Mouse (Mus musculus): ENCODE data around the gene Creb5. TPM values are rescaled to one million over a fixed set of nuclear protein-coding genes. Genes with fewer than 3 reads are reported as not detected.

The Creb5 gene
- polyA plus RNA-seq, 1 experiment: 4.0 TPM

GRCm38 (mm10) chr6:53604386-53604785 is 317.3 kb downstream of the Creb5 start:
- DNase-seq: no peak
- peaks cover 5% of the 10 kb centered on the region; the same call in 1 of the 2 replicates for H3K4me1 ChIP-seq (ENCODE audit: control insufficient read depth, insufficient read depth, low read length)
- H3K4me3 ChIP-seq (replicated peaks; ENCODE audit: extremely low read depth, low read depth, low read length): no peak overlapping the region
- TF ChIP-seq POLR2A (IDR thresholded peaks at IDR 0.05; ENCODE audit: borderline replicate concordance, extremely low read depth, low read depth, low read length): no peak
- TF ChIP-seq CTCF (IDR thresholded peaks at IDR 0.05; ENCODE audit: insufficient read depth, low read length): no peak
- WGBS: 65% methylated on average over 3 of the region's 3 CpGs

GRCm38 (mm10) chr6:53605184-53605583 is 318.1 kb downstream of the Creb5 start:
- H3K4me1 ChIP-seq (ENCODE audit: control insufficient read depth, insufficient read depth, low read length): peaks cover 5% of the 10 kb centered on the region; the same call in 1 of the 2 replicates
- 94% methylated on average over 2 of the region's 2 CpGs for WGBS

GRCm38 (mm10) chr6:53611451-53611945 is 324.4 kb downstream of the Creb5 start:
- TF ChIP-seq POLR2A (IDR thresholded peaks at IDR 0.05; ENCODE audit: borderline replicate concordance, extremely low read depth, low read depth, low read length): no peak
- no peak for TF ChIP-seq CTCF (IDR thresholded peaks at IDR 0.05; ENCODE audit: insufficient read depth, low read length)
- H3K4me1 ChIP-seq (ENCODE audit: control insufficient read depth, insufficient read depth, low read length): no peaks in the 10 kb centered on the region
- 75% methylated on average over 5 of the region's 5 CpGs for WGBS
- no peak overlapping the region for H3K4me3 ChIP-seq (replicated peaks; ENCODE audit: extremely low read depth, low read depth, low read length)
- DNase-seq: no peak

More at GRCm38 (mm10) chr6:53605184-53605583, 318.1 kb downstream of the Creb5 start:
- no peak overlapping the region for H3K4me3 ChIP-seq (replicated peaks; ENCODE audit: extremely low read depth, low read depth, low read length)
- no peak for DNase-seq
- TF ChIP-seq CTCF (IDR thresholded peaks at IDR 0.05; ENCODE audit: insufficient read depth, low read length): no peak
- no peak for TF ChIP-seq POLR2A (IDR thresholded peaks at IDR 0.05; ENCODE audit: borderline replicate concordance, extremely low read depth, low read depth, low read length)

- WGBS: 63% methylated on average over 6 of the region's 6 CpGs
- TF ChIP-seq CTCF (IDR thresholded peaks at IDR 0.05; ENCODE audit: insufficient read depth, low read length): no peak
- TF ChIP-seq POLR2A (IDR thresholded peaks at IDR 0.05; ENCODE audit: borderline replicate concordance, extremely low read depth, low read depth, low read length): no peak
- no peak for DNase-seq
- Histone ChIP-seq H3K4me3 (replicated peaks; ENCODE audit: extremely low read depth, low read depth, low read length) (no peak overlapping the region), H3K4me1 (ENCODE audit: control insufficient read depth, insufficient read depth, low read length) (no peaks in the 10 kb centered on the region)
These were observed 325.6 kb downstream of the Creb5 start for GRCm38 (mm10) chr6:53612681-53613080.

GRCm38 (mm10) chr6:53615440-53616211 is 328.6 kb downstream of the Creb5 start:
- 50% methylated on average over 9 of the region's 9 CpGs for WGBS
- no peak for DNase-seq
- Histone ChIP-seq H3K4me3 (replicated peaks; ENCODE audit: extremely low read depth, low read depth, low read length) (no peak overlapping the region), H3K4me1 (ENCODE audit: control insufficient read depth, insufficient read depth, low read length) (no peaks in the 10 kb centered on the region)
- no peak for TF ChIP-seq CTCF (IDR thresholded peaks at IDR 0.05; ENCODE audit: insufficient read depth, low read length)
- no peak for TF ChIP-seq POLR2A (IDR thresholded peaks at IDR 0.05; ENCODE audit: borderline replicate concordance, extremely low read depth, low read depth, low read length)

GRCm38 (mm10) chr6:53618164-53618563 is 331.1 kb downstream of the Creb5 start:
- Histone ChIP-seq H3K4me3 (replicated peaks; ENCODE audit: extremely low read depth, low read depth, low read length) (no peak overlapping the region), H3K4me1 (ENCODE audit: control insufficient read depth, insufficient read depth, low read length) (no peaks in the 10 kb centered on the region)
- TF ChIP-seq CTCF (IDR thresholded peaks at IDR 0.05; ENCODE audit: insufficient read depth, low read length): no peak
- TF ChIP-seq POLR2A (IDR thresholded peaks at IDR 0.05; ENCODE audit: borderline replicate concordance, extremely low read depth, low read depth, low read length): no peak
- DNase-seq: no peak
- WGBS: 65% methylated on average over 8 of the region's 8 CpGs

- no peak for TF ChIP-seq CTCF (IDR thresholded peaks at IDR 0.05; ENCODE audit: insufficient read depth, low read length)
- no peak for TF ChIP-seq POLR2A (IDR thresholded peaks at IDR 0.05; ENCODE audit: borderline replicate concordance, extremely low read depth, low read depth, low read length)
- H3K4me1 ChIP-seq (ENCODE audit: control insufficient read depth, insufficient read depth, low read length): no peaks in the 10 kb centered on the region
- H3K4me3 ChIP-seq (replicated peaks; ENCODE audit: extremely low read depth, low read depth, low read length): no peak overlapping the region
- DNase-seq: no peak
- 65% methylated on average over 1 of the region's 1 CpGs for WGBS
These were observed 332.6 kb downstream of the Creb5 start for GRCm38 (mm10) chr6:53619676-53620075.

GRCm38 (mm10) chr6:53621295-53621694 is 334.2 kb downstream of the Creb5 start:
- no peaks in the 10 kb centered on the region for H3K4me1 ChIP-seq (ENCODE audit: control insufficient read depth, insufficient read depth, low read length)
- 56% methylated on average over 5 of the region's 5 CpGs for WGBS

GRCm38 (mm10) chr6:53624455-53625276 is 337.6 kb downstream of the Creb5 start:
- no peak for TF ChIP-seq POLR2A (IDR thresholded peaks at IDR 0.05; ENCODE audit: borderline replicate concordance, extremely low read depth, low read depth, low read length)
- Histone ChIP-seq H3K4me3 (replicated peaks; ENCODE audit: extremely low read depth, low read depth, low read length) (no peak overlapping the region), H3K4me1 (ENCODE audit: control insufficient read depth, insufficient read depth, low read length) (no peaks in the 10 kb centered on the region)
- no peak for DNase-seq
- WGBS: 83% methylated on average over 15 of the region's 15 CpGs

More at GRCm38 (mm10) chr6:53621295-53621694, 334.2 kb downstream of the Creb5 start:
- TF ChIP-seq CTCF (IDR thresholded peaks at IDR 0.05; ENCODE audit: insufficient read depth, low read length) (no peak), POLR2A (IDR thresholded peaks at IDR 0.05; ENCODE audit: borderline replicate concordance, extremely low read depth, low read depth, low read length) (no peak)
- no peak overlapping the region for H3K4me3 ChIP-seq (replicated peaks; ENCODE audit: extremely low read depth, low read depth, low read length)
- no peak for DNase-seq

All from lung, adult 2 months (tissue).